Mouse (Mus musculus) gastrocnemius, postnatal 36 days (tissue): ENCODE results near the gene Zswim8. TPM values are rescaled to one million over a fixed set of nuclear protein-coding genes. Genes with fewer than 3 reads are reported as not detected.
"Not testable (repeated sequence)": the region's sequence is repeated elsewhere in the genome, so short reads cannot be mapped to it uniquely, and the experiment has no call there.

Experiments used
- DNase-seq, 2 experiments: peaks; one replicate each; pipeline ENCODE4 v3.0.0; 2022
- intact Hi-C: fragments of 180-260 bp; cut with DNase I; formaldehyde crosslinking; loops from one replicate; pipeline ENCODE4 v1.15.1; 2025
- total RNA-seq, 2 experiments: library from RNA; stranded (reverse); gene quantifications; 2 replicates each; pipeline ENCODE4 v1.2.3; 2021

Zswim8 gene
- total RNA-seq, 2 experiments from 2014 or later = 28.5 to 30.6 TPM

GRCm38 (mm10) chr14:20689009-20689408, 18.3 kb upstream of the Zswim8 start:
- no peak for DNase-seq
- intact Hi-C loops = no loop called here

GRCm38 (mm10) chr14:20691772-20692171, 15.6 kb upstream of the Zswim8 start:
- intact Hi-C loops = no loop called here
- no peak for DNase-seq

- intact Hi-C loops = no loop called here
- no peak for DNase-seq
Measured at GRCm38 (mm10) chr14:20693589-20694101, 13.7 kb upstream of the Zswim8 start.

- intact Hi-C loops = no loop called here
- DNase-seq = no peak
Measured at GRCm38 (mm10) chr14:20694185-20694883, 13.0 kb upstream of the Zswim8 start.

GRCm38 (mm10) chr14:20694884-20695760, 12.2 kb upstream of the Zswim8 start, which contains the start of gene Fut11:
Fut11 (plus strand) TSS chr14:20694968.
- intact Hi-C loops = no loop called here
- peak; percentile 74 to 83 for DNase-seq

GRCm38 (mm10) chr14:20695761-20696520, 11.4 kb upstream of the Zswim8 start:
- intact Hi-C loops = no loop called here
- no peak for DNase-seq

GRCm38 (mm10) chr14:20696986-20697385, 10.4 kb upstream of the Zswim8 start:
- no peak for DNase-seq
- intact Hi-C loops = no loop called here

GRCm38 (mm10) chr14:20698515-20698914, 8.8 kb upstream of the Zswim8 start:
- intact Hi-C loops = no loop called here
- no peak for DNase-seq

- intact Hi-C loops = no loop called here
- DNase-seq = no peak
Measured at GRCm38 (mm10) chr14:20700362-20700761, 7.0 kb upstream of the Zswim8 start.

- intact Hi-C loops = no loop called here
Measured at GRCm38 (mm10) chr14:20701554-20701953, 5.8 kb upstream of the Zswim8 start.

GRCm38 (mm10) chr14:20702096-20702740, 5.1 kb upstream of the Zswim8 start:
- DNase-seq = no peak
- intact Hi-C loops = no loop called here

More at GRCm38 (mm10) chr14:20701554-20701953, 5.8 kb upstream of the Zswim8 start:
- DNase-seq = no peak

GRCm38 (mm10) chr14:20702741-20703381, 4.5 kb upstream of the Zswim8 start, which contains the start of gene Chchd1:
Chchd1 (plus strand) TSS chr14:20703006.
- peak; percentile 85 to 91 for DNase-seq
- intact Hi-C loops = no loop called here

GRCm38 (mm10) chr14:20703461-20703860, 3.9 kb upstream of the Zswim8 start:
- intact Hi-C loops, DNase-seq: not testable (repeated sequence)

GRCm38 (mm10) chr14:20708239-20708638, 887 bp downstream of the Zswim8 start:
- intact Hi-C loops = no loop called here
- no peak for DNase-seq

GRCm38 (mm10) chr14:20713832-20714231, 6.5 kb downstream of the Zswim8 start:
- peak in 1 of 2 experiments; percentile 13 for DNase-seq
- intact Hi-C loops = no loop called here

- DNase-seq = peak in 1 of 2 experiments; percentile 11
- intact Hi-C loops = no loop called here
Measured at GRCm38 (mm10) chr14:20718443-20718842, 11.1 kb downstream of the Zswim8 start.

- DNase-seq = peak in 1 of 2 experiments; percentile 11
- intact Hi-C loops = no loop called here
Measured at GRCm38 (mm10) chr14:20719767-20720166, 12.4 kb downstream of the Zswim8 start.

GRCm38 (mm10) chr14:20721371-20721770, 14.0 kb downstream of the Zswim8 start:
- intact Hi-C loops = no loop called here
- no peak for DNase-seq

GRCm38 (mm10) chr14:20723006-20723405, 15.7 kb downstream of the Zswim8 start:
- intact Hi-C loops = no loop called here
- no peak for DNase-seq
